Mouse (Mus musculus): Measurements from ENCODE around the gene Atf7ip2.

GRCm38 (mm10) chr16:10170005-10170404, 22.5 kb upstream of the Atf7ip2 start, which contains the start of gene Rpl39l:
- TF ChIP-seq GATA1 (IDR thresholded peaks at IDR 0.05; ENCODE audit: borderline replicate concordance, low read length): no peak
- TF ChIP-seq FLI1 (IDR thresholded peaks at IDR 0.05; ENCODE audit: low read length): no peak

All from megakaryocyte, embryonic 14.5 days (primary cell).